Mouse (Mus musculus) G1E (cell line): ENCODE measurements around the gene Atf6. TPM values are rescaled to one million over a fixed set of nuclear protein-coding genes. Genes with fewer than 3 reads are reported as not detected.

Experiments
- ATAC-seq: 2 replicates; pipeline ENCODE4 v1.8.0; 2016; ENCODE audit warnings: mild to moderate bottlenecking; ENCODE audit not compliant: insufficient number of reproducible peaks, poor library complexity, low FRiP score, severe bottlenecking; ENCODE audit errors: extremely low read depth
- DNase-seq: peaks from one replicate; pipeline ENCODE4 v3.0.0; 2012; ENCODE audit warnings: low spot score
- H3K27me3 ChIP-seq: 2 replicates; pipeline ENCODE4 v1.6.1; 2012; ENCODE audit warnings: mild to moderate bottlenecking, low read length, inconsistent platforms; ENCODE audit not compliant: insufficient read depth
- H3K36me3 ChIP-seq: replicated peaks from 2 replicates; pipeline ENCODE3; 2012; ENCODE audit warnings: mild to moderate bottlenecking, inconsistent platforms
- H3K4me1 ChIP-seq: 2 replicates; pipeline ENCODE4 v1.6.1; 2012; ENCODE audit warnings: low read depth, low read length, inconsistent platforms, mixed read lengths; ENCODE audit not compliant: insufficient read depth
- H3K4me3 ChIP-seq: 2 replicates; pipeline ENCODE4 v1.5.1; 2012; ENCODE audit warnings: low read depth, mild to moderate bottlenecking, inconsistent platforms, low read length, moderate library complexity, mixed read lengths
- H3K9me3 ChIP-seq: replicated peaks from 2 replicates; pipeline ENCODE4 v1.6.1; 2012; ENCODE audit warnings: inconsistent platforms
- CTCF ChIP-seq: IDR thresholded peaks from 2 replicates; pipeline ENCODE4 v1.5.1; 2012; ENCODE audit warnings: low read depth, low read length, inconsistent platforms, mixed read lengths
- GATA1 ChIP-seq: IDR thresholded peaks from 2 replicates; pipeline ENCODE4 v1.6.1; 2012; ENCODE audit warnings: borderline replicate concordance, low read length, inconsistent platforms, mixed read lengths
- GATA2 ChIP-seq: IDR thresholded peaks from 2 replicates; pipeline ENCODE4 v1.6.1; 2012; ENCODE audit warnings: low read depth, low read length, inconsistent platforms, borderline replicate concordance
- POLR2AphosphoS5 ChIP-seq: IDR thresholded peaks from 2 replicates; pipeline ENCODE4 v1.6.1; 2012; ENCODE audit warnings: low read depth, low read length, inconsistent platforms; ENCODE audit not compliant: insufficient replicate concordance
- TAL1 ChIP-seq: conservative IDR thresholded peaks from 2 replicates; pipeline ENCODE4 v1.6.1; 2012; ENCODE audit warnings: low read depth, low read length, inconsistent platforms, mixed read lengths
- polyA plus RNA-seq: library from polyadenylated mRNA; stranded (reverse); fragments of >175 nt; gene quantifications from 2 replicates; pipeline ENCODE4 v1.2.3, GENCODE M21; 2012
- total RNA-seq, 2 experiments: library from RNA; stranded (forward) in 1 of 2; stranded (reverse) in 1 of 2; fragments of 200-1000 nt in 1 of 2; fragments of >200 nt in 1 of 2; fragmentation: Nextera tagmentation in 1 of 2; gene quantifications; 2 replicates each; pipeline ENCODE4 v1.2.3; 2014 to 2017

Gene Atf6
- total and polyA plus RNA-seq, 3 experiments = 2.1 to 44.6 (median 22.7) TPM

DNA sequence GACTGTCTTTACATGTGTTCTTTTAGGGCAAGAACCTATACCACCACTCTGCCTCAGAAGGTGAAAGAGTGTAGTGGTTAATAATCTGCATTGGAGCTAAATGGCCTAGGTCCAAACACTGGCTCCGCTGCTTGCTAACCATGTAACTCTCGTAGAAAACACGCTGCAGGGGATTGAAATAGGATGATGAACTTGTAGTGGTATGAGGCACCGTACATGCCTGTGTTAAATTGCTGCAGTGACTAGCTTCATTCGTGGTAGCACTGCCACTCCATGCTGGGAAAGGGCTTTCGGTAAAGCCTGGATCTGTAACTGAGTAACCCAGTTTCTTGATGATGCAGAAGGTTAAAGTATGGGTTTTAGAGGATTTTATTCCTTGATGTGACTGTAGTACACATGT, 163.5 kb downstream of the Atf6 start:
- Histone ChIP-seq H3K9me3 (no peaks in the 10 kb centered on the region), H3K36me3 (peaks cover 31% of the 10 kb centered on the region), H3K27me3 (no peaks in the 10 kb centered on the region; the same call in none of the 2 replicates), H3K4me1 (0 out of 2 replicates have a peak, but pooled peaks cover 3% of the 10 kb centered on the region), H3K4me3 (no peak overlapping the region)
- ATAC-seq (no peak), DNase-seq (no peak)
- TF ChIP-seq CTCF (no peak), TAL1 (no peak), GATA2 (no peak), GATA1 (no peak), POLR2AphosphoS5 (no peak)

- ATAC-seq = no peak
- Histone ChIP-seq H3K4me3 (no peak overlapping the region), H3K4me1 (0 out of 2 replicates have a peak, but pooled peaks cover 3% of the 10 kb centered on the region), H3K9me3 (no peaks in the 10 kb centered on the region), H3K36me3 (peaks cover 19% of the 10 kb centered on the region), H3K27me3 (peaks cover 4% of the 10 kb centered on the region)
- DNase-seq = no peak
- no peak for TF ChIP-seq TAL1
- no peak for TF ChIP-seq POLR2AphosphoS5
- TF ChIP-seq CTCF = no peak
- no peak for TF ChIP-seq GATA1
Measured at GRCm38 (mm10) chr1:170702958-170703357, 164.6 kb downstream of the Atf6 start.

- no peaks in the 10 kb centered on the region for H3K4me1 ChIP-seq
- TF ChIP-seq CTCF (no peak), TAL1 (no peak), GATA2 (no peak), POLR2AphosphoS5 (no peak), GATA1 (no peak)
- no peak overlapping the region for H3K4me3 ChIP-seq
- no peaks in the 10 kb centered on the region for H3K9me3 ChIP-seq
- peaks cover 13% of the 10 kb centered on the region for H3K36me3 ChIP-seq
- no peak for ATAC-seq
- DNase-seq = no peak
- H3K27me3 ChIP-seq = peaks cover 4% of the 10 kb centered on the region
Measured at GRCm38 (mm10) chr1:170702263-170702662, 165.3 kb downstream of the Atf6 start.

- H3K27me3 ChIP-seq = peaks cover 4% of the 10 kb centered on the region
- DNase-seq (no peak), ATAC-seq (no peak)
- no peaks in the 10 kb centered on the region for H3K9me3 ChIP-seq
- no peaks in the 10 kb centered on the region for H3K4me1 ChIP-seq
- TF ChIP-seq CTCF (no peak), TAL1 (no peak), GATA1 (no peak), GATA2 (no peak), POLR2AphosphoS5 (no peak)
- H3K4me3 ChIP-seq = no peak overlapping the region
- H3K36me3 ChIP-seq = peaks cover 9% of the 10 kb centered on the region
Measured at GRCm38 (mm10) chr1:170701582-170701981, 166.0 kb downstream of the Atf6 start.

- no peak for DNase-seq
- Histone ChIP-seq H3K36me3 (peaks cover 8% of the 10 kb centered on the region), H3K4me1 (no peaks in the 10 kb centered on the region), H3K27me3 (peaks cover 4% of the 10 kb centered on the region), H3K9me3 (no peaks in the 10 kb centered on the region), H3K4me3 (no peak overlapping the region)
- TF ChIP-seq POLR2AphosphoS5 (no peak), GATA1 (no peak), TAL1 (no peak), CTCF (no peak), GATA2 (no peak)
- no peak for ATAC-seq
Measured at GRCm38 (mm10) chr1:170701178-170701577, 166.4 kb downstream of the Atf6 start.

GRCm38 (mm10) chr1:170700496-170701027, 167.0 kb downstream of the Atf6 start:
- TF ChIP-seq CTCF = no peak
- no peak for TF ChIP-seq POLR2AphosphoS5
- no peak for TF ChIP-seq GATA2
- no peak for TF ChIP-seq TAL1
- no peak for TF ChIP-seq GATA1
- DNase-seq (no peak), ATAC-seq (no peak)
- Histone ChIP-seq H3K4me3 (no peak overlapping the region), H3K4me1 (no peaks in the 10 kb centered on the region), H3K9me3 (no peaks in the 10 kb centered on the region), H3K36me3 (peaks cover 5% of the 10 kb centered on the region), H3K27me3 (peaks cover 4% of the 10 kb centered on the region)
